Mouse (Mus musculus) kidney, adult 8-10 months (tissue): ENCODE measurements around the gene Olfr810.

Source experiments
- DNase-seq, 2 experiments: peaks; one replicate each; pipeline ENCODE4 v3.0.0; 2022

Olfr810 gene

GRCm38 (mm10) chr10:129794817-129795216, at the start of gene Olfr810:
Gene Olfr810 (minus strand): TSS chr10:129794917.
- no peak for DNase-seq

GRCm38 (mm10) chr10:129804296-129804695, 9.6 kb upstream of the Olfr810 start, which contains the start of gene Olfr811:
Gene Olfr811 (minus strand): TSS chr10:129804396.
- no peak for DNase-seq

GRCm38 (mm10) chr10:129778123-129778522, 16.6 kb downstream of the Olfr810 start:
- DNase-seq = no peak

GRCm38 (mm10) chr10:129774338-129774737, 20.4 kb downstream of the Olfr810 start, which contains the start of gene Olfr809:
Gene Olfr809 (plus strand): TSS chr10:129774638.
- DNase-seq = no peak

- no peak for DNase-seq
These were observed 29.5 kb downstream of the Olfr810 start, which contains the start of gene Olfr808 for GRCm38 (mm10) chr10:129765182-129765581. Gene Olfr808 (plus strand): TSS chr10:129765482.

- no peak for DNase-seq
These were observed 37.0 kb downstream of the Olfr810 start, which contains the start of gene Olfr807 for GRCm38 (mm10) chr10:129757693-129758092. Gene Olfr807 (minus strand): TSS chr10:129757793.

GRCm38 (mm10) chr10:129741821-129742220, 52.9 kb downstream of the Olfr810 start, which contains the start of gene Olfr806:
Gene Olfr806 (minus strand): TSS chr10:129741921.
- DNase-seq = no peak
